Mouse (Mus musculus) lung, embryonic 16.5 days (tissue): Measurements from ENCODE around the gene Plppr2. TPM values are rescaled to one million over a fixed set of nuclear protein-coding genes. Genes with fewer than 3 reads are reported as not detected.

Experiments used
- ATAC-seq: fragments of 200-750 bp; cut with Nextera tagmentation; 2 replicates; pipeline ENCODE4 v1.8.0; 2017; ENCODE audit warnings: low read depth, mild to moderate bottlenecking, moderate library complexity
- H3K27ac ChIP-seq: fragments of 300-500 bp; sonication (generic); 2 replicates; pipeline ENCODE4 v1.5.1; 2014; ENCODE audit warnings: mild to moderate bottlenecking, control low read depth, low read length
- H3K27me3 ChIP-seq: fragments of 300-500 bp; sonication (generic); 2 replicates; pipeline ENCODE4 v1.6.1; 2014; ENCODE audit warnings: low read depth, low read length, mixed read lengths; ENCODE audit not compliant: control insufficient read depth, insufficient read depth
- H3K36me3 ChIP-seq: fragments of 300-500 bp; sonication (generic); 2 replicates; pipeline ENCODE4 v1.6.1; 2014; ENCODE audit warnings: low read length; ENCODE audit not compliant: control insufficient read depth, insufficient read depth
- H3K4me1 ChIP-seq: fragments of 300-500 bp; sonication (generic); replicated peaks from 2 replicates; pipeline ENCODE4 v1.6.1; 2014; ENCODE audit warnings: low read length, mixed read lengths; ENCODE audit not compliant: control insufficient read depth, insufficient read depth
- H3K4me2 ChIP-seq: fragments of 300-500 bp; sonication (generic); 2 replicates; pipeline ENCODE4 v1.6.1; 2014; ENCODE audit warnings: low read depth, low read length, control low read depth
- H3K4me3 ChIP-seq: fragments of 300-500 bp; sonication (generic); 2 replicates; pipeline ENCODE4 v1.5.1; 2014; ENCODE audit warnings: mild to moderate bottlenecking, low read length, control low read depth
- H3K9ac ChIP-seq: fragments of 300-500 bp; sonication (generic); 2 replicates; pipeline ENCODE4 v1.6.1; 2014; ENCODE audit warnings: low read length, control low read depth
- H3K9me3 ChIP-seq: fragments of 300-500 bp; sonication (generic); 2 replicates; pipeline ENCODE4 v1.6.1; 2016; ENCODE audit warnings: low read length; ENCODE audit not compliant: control insufficient read depth
- WGBS: fragments of 180-500 bp; shearing (Covaris S2); extraction: QIAGEN DNeasy Blood & Tissue Kit; methylation state at CpG from one replicate; pipeline ENCODE4 v1.1.7; 2014; 5-methylcytosine and 5-hydroxymethylcytosine counted together
- polyA plus RNA-seq: library from polyadenylated mRNA; unstranded; fragments of >200 nt; fragmentation: Nextera tagmentation; extraction: Ambion mirVana; gene quantifications from 2 replicates; pipeline ENCODE4 v1.2.1, GENCODE M21; 2015

The Plppr2 gene
- polyA plus RNA-seq, 1 experiment from 2014 or later = 7.7 TPM

DNA sequence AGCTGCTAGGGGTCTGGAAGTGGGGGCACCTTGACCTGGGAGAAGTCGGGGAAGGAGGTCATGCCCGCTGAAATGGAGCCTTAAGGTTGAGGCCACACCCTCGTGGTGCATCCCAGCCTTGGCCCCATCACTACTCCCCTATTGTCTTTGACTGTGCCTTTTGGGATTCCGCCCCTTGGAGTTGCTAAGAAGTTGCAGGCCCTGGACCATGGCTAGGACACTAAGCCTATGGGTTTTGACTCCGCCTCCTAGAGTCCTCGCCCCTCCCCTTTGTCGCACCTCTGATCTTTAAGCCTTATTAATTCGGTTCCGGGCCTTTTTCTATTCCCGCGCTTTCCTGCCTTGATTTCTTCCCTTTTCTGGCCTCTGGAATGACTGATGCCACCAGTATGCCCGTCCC, 6.8 kb downstream of the Plppr2 start:
- peaks cover 6% of the 10 kb centered on the region; the same call in 1 of the 2 replicates for H3K27me3 ChIP-seq
- ATAC-seq = no peak

DNA sequence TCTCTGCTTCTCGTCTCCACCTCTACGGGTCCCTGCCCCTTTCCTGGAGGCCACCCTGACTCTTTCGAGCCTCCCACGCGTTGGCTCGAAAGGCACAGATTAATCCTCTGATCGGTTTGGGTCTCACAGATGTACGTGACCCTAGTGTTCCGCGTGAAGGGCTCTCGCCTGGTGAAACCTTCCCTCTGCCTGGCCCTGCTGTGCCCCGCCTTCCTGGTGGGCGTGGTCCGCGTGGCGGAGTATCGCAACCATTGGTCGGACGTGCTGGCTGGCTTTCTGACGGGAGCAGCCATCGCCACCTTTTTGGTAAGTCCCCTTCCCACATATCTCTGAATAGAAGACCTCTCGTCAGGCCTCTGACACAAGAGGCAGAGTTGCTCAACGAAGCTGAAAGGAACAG, 7.4 kb downstream of the Plppr2 start:
- no peaks in the 10 kb centered on the region for H3K9me3 ChIP-seq
- WGBS = 16% methylated on average over 23 of the region's 23 CpGs
- ATAC-seq = 0 out of 2 replicates have a peak, but pooled peaks have one; percentile 13
- H3K27ac ChIP-seq = no peak overlapping the region
- no peak overlapping the region for H3K4me2 ChIP-seq
- no peaks in the 10 kb centered on the region for H3K4me1 ChIP-seq
- peaks cover 6% of the 10 kb centered on the region; the same call in 1 of the 2 replicates for H3K27me3 ChIP-seq
- H3K9ac ChIP-seq = no peak overlapping the region
- no peak overlapping the region for H3K4me3 ChIP-seq
- no peaks in the 10 kb centered on the region for H3K36me3 ChIP-seq

More for the DNA sequence above, 6.8 kb downstream of the Plppr2 start:
- H3K36me3 ChIP-seq = no peaks in the 10 kb centered on the region
- H3K4me2 ChIP-seq = no peak overlapping the region
- no peak overlapping the region for H3K9ac ChIP-seq
- WGBS = 38% methylated on average over 12 of the region's 12 CpGs
- H3K4me1 ChIP-seq = no peaks in the 10 kb centered on the region
- H3K4me3 ChIP-seq = no peak overlapping the region
- H3K9me3 ChIP-seq = no peaks in the 10 kb centered on the region
- H3K27ac ChIP-seq = no peak overlapping the region

DNA sequence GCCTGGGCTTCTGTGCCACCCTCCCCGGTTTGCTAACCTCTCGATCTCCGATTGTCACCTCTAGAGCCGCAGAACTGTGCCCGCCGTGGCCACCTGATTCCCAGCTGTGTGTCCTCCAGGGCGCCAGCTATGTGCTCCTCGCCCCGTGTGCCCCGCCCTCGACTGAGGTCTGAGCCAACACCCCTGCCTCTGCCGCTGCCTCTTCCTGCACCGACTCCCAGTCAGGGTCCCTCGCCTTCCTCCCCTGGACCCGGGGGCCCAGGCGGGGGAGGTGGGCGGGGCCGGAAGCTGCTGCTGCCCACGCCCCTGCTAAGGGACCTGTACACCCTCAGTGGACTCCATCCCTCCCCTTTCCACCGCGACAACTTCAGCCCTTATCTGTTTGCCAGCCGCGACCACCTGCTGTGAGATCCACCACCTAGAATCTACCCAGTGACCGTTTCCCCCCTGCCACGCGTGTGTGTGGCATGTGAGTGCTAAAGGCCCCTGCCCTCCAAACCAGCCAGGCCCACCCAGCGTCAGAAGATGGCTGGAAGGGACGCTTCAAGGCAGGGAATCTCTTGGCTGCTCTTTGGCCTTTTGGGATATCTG, 10.8 kb downstream of the Plppr2 start:
- Histone ChIP-seq H3K27ac (no peak overlapping the region), H3K4me3 (no peak overlapping the region), H3K27me3 (peaks cover 6% of the 10 kb centered on the region; the same call in 1 of the 2 replicates), H3K4me1 (no peaks in the 10 kb centered on the region), H3K36me3 (no peaks in the 10 kb centered on the region), H3K4me2 (no peak overlapping the region), H3K9me3 (no peaks in the 10 kb centered on the region), H3K9ac (no peak overlapping the region)
- 6% methylated on average over 28 of the region's 28 CpGs for WGBS
- 0 out of 2 replicates have a peak, but pooled peaks have one; percentile 8 for ATAC-seq

- Histone ChIP-seq H3K4me3 (no peak overlapping the region), H3K27ac (no peak overlapping the region), H3K36me3 (no peaks in the 10 kb centered on the region), H3K9ac (no peak overlapping the region), H3K27me3 (peaks cover 6% of the 10 kb centered on the region; the same call in 1 of the 2 replicates), H3K4me1 (no peaks in the 10 kb centered on the region), H3K9me3 (no peaks in the 10 kb centered on the region), H3K4me2 (no peak overlapping the region)
- 56% methylated on average over 8 of the region's 8 CpGs for WGBS
- no peak for ATAC-seq
Observed at GRCm38 (mm10) chr9:21948146-21948545, 11.3 kb downstream of the Plppr2 start.

DNA sequence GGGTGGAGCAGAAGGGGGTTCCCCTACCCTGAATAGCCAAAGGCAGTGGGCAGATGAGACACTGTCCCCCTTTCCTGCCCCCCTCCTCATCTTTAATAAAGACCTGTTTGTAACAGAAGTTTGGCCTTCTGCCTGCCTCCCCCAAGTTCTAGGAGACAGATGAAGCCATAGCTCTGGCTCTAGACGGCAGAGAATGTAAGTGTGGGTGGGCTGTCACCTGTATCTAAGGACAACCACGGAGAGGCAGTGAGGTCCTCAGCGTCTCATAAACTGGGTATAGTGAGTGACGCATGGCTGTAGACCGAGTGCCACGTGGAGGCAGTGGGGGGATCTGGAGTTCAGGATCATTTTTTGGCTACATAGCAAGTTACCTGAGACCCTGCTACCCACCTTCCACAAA, 12.0 kb downstream of the Plppr2 start:
- 71% methylated on average over 6 of the region's 6 CpGs for whole genome bisulfite sequencing
- no peak overlapping the region for H3K4me3 ChIP-seq
- H3K27me3 ChIP-seq = peaks cover 6% of the 10 kb centered on the region; the same call in 1 of the 2 replicates
- no peaks in the 10 kb centered on the region for H3K9me3 ChIP-seq
- H3K27ac ChIP-seq = no peak overlapping the region
- no peak overlapping the region for H3K9ac ChIP-seq
- H3K4me2 ChIP-seq = no peak overlapping the region
- ATAC-seq = no peak
- H3K4me1 ChIP-seq = no peaks in the 10 kb centered on the region
- H3K36me3 ChIP-seq = no peaks in the 10 kb centered on the region

DNA sequence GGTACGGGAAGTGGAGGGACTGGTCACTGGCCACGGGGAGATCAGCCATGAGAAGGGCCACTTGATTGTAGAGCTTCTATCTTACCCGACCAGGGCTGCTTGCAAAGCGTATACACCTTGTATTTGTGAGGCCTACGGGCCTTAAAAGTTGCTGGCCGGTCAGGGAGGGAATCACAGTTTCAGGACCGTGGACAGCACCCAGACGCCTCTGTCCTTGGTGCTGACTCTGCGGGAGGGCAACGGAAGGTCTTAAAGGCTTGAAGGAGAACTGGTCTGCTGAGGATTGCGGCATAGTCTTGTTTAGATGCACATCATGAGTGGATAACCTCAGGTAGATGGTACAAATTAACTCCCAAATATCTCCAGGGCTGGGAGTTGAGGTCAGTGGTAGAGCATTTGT, 13.5 kb downstream of the Plppr2 start:
- 14% methylated on average over 11 of the region's 11 CpGs for WGBS
- H3K27ac ChIP-seq = no peak overlapping the region
- peaks cover 6% of the 10 kb centered on the region; the same call in 1 of the 2 replicates for H3K27me3 ChIP-seq
- no peaks in the 10 kb centered on the region for H3K36me3 ChIP-seq
- H3K9ac ChIP-seq = no peak overlapping the region
- no peaks in the 10 kb centered on the region for H3K9me3 ChIP-seq
- ATAC-seq = no peak
- H3K4me2 ChIP-seq = no peak overlapping the region
- no peak overlapping the region for H3K4me3 ChIP-seq
- H3K4me1 ChIP-seq = 0 out of 2 replicates have a peak, but pooled peaks cover 2% of the 10 kb centered on the region

GRCm38 (mm10) chr9:21951977-21952376, 15.1 kb downstream of the Plppr2 start:
- H3K4me2 ChIP-seq = no peak overlapping the region
- peaks cover 7% of the 10 kb centered on the region for H3K4me1 ChIP-seq
- no peak overlapping the region for H3K9ac ChIP-seq
- no peak overlapping the region for H3K27ac ChIP-seq
- H3K4me3 ChIP-seq = no peak overlapping the region
- H3K36me3 ChIP-seq = no peaks in the 10 kb centered on the region
- H3K9me3 ChIP-seq = no peaks in the 10 kb centered on the region
- H3K27me3 ChIP-seq = peaks cover 6% of the 10 kb centered on the region; the same call in 1 of the 2 replicates
- WGBS = 72% methylated on average over 3 of the region's 3 CpGs
- ATAC-seq = no peak

DNA sequence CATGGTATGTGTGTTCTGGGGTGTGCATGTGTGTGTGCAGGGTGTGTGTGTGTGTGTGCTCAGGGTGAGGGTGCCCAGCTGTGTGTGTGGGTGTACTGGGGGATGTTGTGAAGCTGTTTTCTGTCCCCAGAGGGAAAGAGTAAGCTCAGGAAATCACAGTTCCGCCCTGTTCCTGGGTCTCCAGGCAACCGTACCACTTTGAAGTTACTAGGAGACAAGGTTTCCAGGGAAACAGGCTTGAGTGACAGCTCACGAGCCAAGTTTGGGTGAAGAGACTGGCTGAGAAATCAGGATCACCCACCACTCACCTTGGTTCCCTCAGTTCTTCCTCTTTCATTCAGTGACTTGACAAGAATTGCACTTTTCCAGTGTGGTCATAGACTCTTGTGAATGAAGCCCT, 16.8 kb downstream of the Plppr2 start:
- H3K9ac ChIP-seq = no peak overlapping the region
- H3K27ac ChIP-seq = no peak overlapping the region
- no peak for ATAC-seq
- no peaks in the 10 kb centered on the region for H3K36me3 ChIP-seq
- 6% methylated on average over 3 of the region's 3 CpGs for WGBS
- no peak overlapping the region for H3K4me2 ChIP-seq
- peaks cover 7% of the 10 kb centered on the region for H3K4me1 ChIP-seq
- no peaks in the 10 kb centered on the region for H3K27me3 ChIP-seq
- no peaks in the 10 kb centered on the region for H3K9me3 ChIP-seq
- no peak overlapping the region for H3K4me3 ChIP-seq

- Histone ChIP-seq H3K27me3 (no peaks in the 10 kb centered on the region), H3K9ac (no peak overlapping the region), H3K4me3 (no peak overlapping the region), H3K9me3 (no peaks in the 10 kb centered on the region), H3K4me2 (peak overlapping the region; percentile 77; the same call in 1 of the 2 replicates), H3K27ac (no peak overlapping the region), H3K36me3 (no peaks in the 10 kb centered on the region), H3K4me1 (peaks cover 7% of the 10 kb centered on the region)
- no peak for ATAC-seq
- 73% methylated on average over 3 of the region's 3 CpGs for WGBS
Observed at GRCm38 (mm10) chr9:21954635-21955034, 17.8 kb downstream of the Plppr2 start.
